Mouse (Mus musculus): ENCODE measurements around the gene Gabarapl2. TPM values are rescaled to one million over a fixed set of nuclear protein-coding genes. Genes with fewer than 3 reads are reported as not detected.

Gabarapl2 gene
- 430 and 438 TPM in 2 replicates for polyA plus RNA-seq (2015; fragmentation: Nextera tagmentation; extraction: Ambion mirVana)

- no peaks in the 10 kb centered on the region for H3K9me3 ChIP-seq
- peak within 1 kb of the TSS; percentile 99 for H3K4me2 ChIP-seq
- H3K36me3 ChIP-seq (replicated peaks) = peaks cover 19% of the 10 kb centered on the region
- H3K4me3 ChIP-seq = peak within 1 kb of the TSS; percentile 89
- peaks cover 22% of the 10 kb centered on the region for H3K4me1 ChIP-seq
- peak within 1 kb of the TSS; percentile 76 for H3K27ac ChIP-seq
- peak; percentile 99 for ATAC-seq (replicated peaks)
- under 1% methylated on average over 65 of the region's 65 CpGs for WGBS
- peak within 1 kb of the TSS; percentile 77 for H3K9ac ChIP-seq
- H3K27me3 ChIP-seq (replicated peaks) = no peaks in the 10 kb centered on the region
These were observed at the start of gene Gabarapl2 for GRCm38 (mm10) chr8:111940171-111941100. Gene Gabarapl2 (plus strand): TSS chr8:111940703.

GRCm38 (mm10) chr8:111890911-111891303 lies 49.6 kb upstream of the Gabarapl2 start:
- no peaks in the 10 kb centered on the region for H3K36me3 ChIP-seq (replicated peaks)
- no peak overlapping the region for H3K27ac ChIP-seq
- ATAC-seq (replicated peaks) = no peak
- H3K9me3 ChIP-seq = no peaks in the 10 kb centered on the region
- no peak overlapping the region for H3K9ac ChIP-seq
- no peak overlapping the region for H3K4me3 ChIP-seq
- 63% methylated on average over 6 of the region's 6 CpGs for WGBS
- H3K4me2 ChIP-seq = no peak overlapping the region; the same call in 1 of the 2 replicates
- peaks cover 6% of the 10 kb centered on the region; the same call in 1 of the 2 replicates for H3K4me1 ChIP-seq
- peaks cover 39% of the 10 kb centered on the region for H3K27me3 ChIP-seq (replicated peaks)

- H3K27me3 ChIP-seq (replicated peaks) = peaks cover 39% of the 10 kb centered on the region
- ATAC-seq (replicated peaks) = no peak
- no peak overlapping the region for H3K4me3 ChIP-seq
- peaks cover 6% of the 10 kb centered on the region; the same call in 1 of the 2 replicates for H3K4me1 ChIP-seq
- H3K27ac ChIP-seq = no peak overlapping the region
- 49% methylated on average over 8 of the region's 8 CpGs for WGBS
- H3K9ac ChIP-seq = no peak overlapping the region
- no peaks in the 10 kb centered on the region for H3K36me3 ChIP-seq (replicated peaks)
- no peak overlapping the region for H3K4me2 ChIP-seq
- no peaks in the 10 kb centered on the region for H3K9me3 ChIP-seq
These were observed 48.5 kb upstream of the Gabarapl2 start for GRCm38 (mm10) chr8:111891983-111892382.

- ATAC-seq (replicated peaks) = no peak
- H3K4me1 ChIP-seq = peaks cover 6% of the 10 kb centered on the region; the same call in 1 of the 2 replicates
- 69% methylated on average over 5 of the region's 5 CpGs for WGBS
- no peak overlapping the region for H3K4me3 ChIP-seq
- no peak overlapping the region for H3K27ac ChIP-seq
- no peaks in the 10 kb centered on the region for H3K9me3 ChIP-seq
- peaks cover 38% of the 10 kb centered on the region for H3K27me3 ChIP-seq (replicated peaks)
- no peaks in the 10 kb centered on the region for H3K36me3 ChIP-seq (replicated peaks)
- no peak overlapping the region for H3K9ac ChIP-seq
- no peak overlapping the region for H3K4me2 ChIP-seq
These were observed 47.9 kb upstream of the Gabarapl2 start for GRCm38 (mm10) chr8:111892615-111893014.

GRCm38 (mm10) chr8:111894955-111895354 lies 45.5 kb upstream of the Gabarapl2 start:
- no peaks in the 10 kb centered on the region for H3K9me3 ChIP-seq
- WGBS = 88% methylated on average over 7 of the region's 7 CpGs

GRCm38 (mm10) chr8:111898586-111898985 lies 41.9 kb upstream of the Gabarapl2 start:
- Histone ChIP-seq H3K9me3 (no peaks in the 10 kb centered on the region), H3K9ac (no peak overlapping the region), H3K27me3 (replicated peaks) (no peaks in the 10 kb centered on the region), H3K4me3 (no peak overlapping the region), H3K36me3 (replicated peaks) (no peaks in the 10 kb centered on the region), H3K27ac (no peak overlapping the region), H3K4me2 (no peak overlapping the region), H3K4me1 (no peaks in the 10 kb centered on the region)
- 35% methylated on average over 10 of the region's 10 CpGs for WGBS
- ATAC-seq (replicated peaks) = no peak

More at GRCm38 (mm10) chr8:111894955-111895354, 45.5 kb upstream of the Gabarapl2 start:
- no peak overlapping the region for H3K9ac ChIP-seq
- H3K36me3 ChIP-seq (replicated peaks) = no peaks in the 10 kb centered on the region
- H3K27ac ChIP-seq = no peak overlapping the region
- ATAC-seq (replicated peaks) = no peak
- H3K4me1 ChIP-seq = peaks cover 6% of the 10 kb centered on the region; the same call in 1 of the 2 replicates
- H3K27me3 ChIP-seq (replicated peaks) = peaks cover 19% of the 10 kb centered on the region
- H3K4me2 ChIP-seq = no peak overlapping the region
- no peak overlapping the region for H3K4me3 ChIP-seq

- no peaks in the 10 kb centered on the region for H3K36me3 ChIP-seq (replicated peaks)
- H3K27ac ChIP-seq = no peak overlapping the region
- H3K4me1 ChIP-seq = no peaks in the 10 kb centered on the region
- 35% methylated on average over 5 of the region's 5 CpGs for WGBS
- no peaks in the 10 kb centered on the region for H3K9me3 ChIP-seq
- no peak overlapping the region for H3K4me2 ChIP-seq
- no peak overlapping the region for H3K4me3 ChIP-seq
- H3K27me3 ChIP-seq (replicated peaks) = no peaks in the 10 kb centered on the region
- ATAC-seq (replicated peaks) = no peak
- no peak overlapping the region for H3K9ac ChIP-seq
These were observed 38.4 kb upstream of the Gabarapl2 start for GRCm38 (mm10) chr8:111902080-111902479.

- H3K27me3 ChIP-seq (replicated peaks) = no peaks in the 10 kb centered on the region
- peaks cover 15% of the 10 kb centered on the region for H3K4me1 ChIP-seq
- H3K9ac ChIP-seq = no peak overlapping the region
- H3K9me3 ChIP-seq = no peaks in the 10 kb centered on the region
- H3K27ac ChIP-seq = no peak overlapping the region
- no peaks in the 10 kb centered on the region for H3K36me3 ChIP-seq (replicated peaks)
- no peak for ATAC-seq (replicated peaks)
- WGBS = 69% methylated on average over 7 of the region's 8 CpGs
- no peak overlapping the region for H3K4me3 ChIP-seq
- H3K4me2 ChIP-seq = no peak overlapping the region
These were observed 34.9 kb upstream of the Gabarapl2 start for GRCm38 (mm10) chr8:111905500-111906121.

GRCm38 (mm10) chr8:111909621-111910450 lies 30.7 kb upstream of the Gabarapl2 start, which contains the start of gene Chst5:
Gene Chst5 (minus strand): TSS chr8:111910447.
- peak; percentile 55; the same call in 1 of the 2 replicates for ATAC-seq (replicated peaks)
- H3K4me2 ChIP-seq = peak within 1 kb of the TSS; percentile 95
- H3K9ac ChIP-seq = peak within 1 kb of the TSS; percentile 67
- H3K36me3 ChIP-seq (replicated peaks) = no peaks in the 10 kb centered on the region
- H3K4me1 ChIP-seq = peaks cover 15% of the 10 kb centered on the region
- H3K27ac ChIP-seq = peak within 1 kb of the TSS; percentile 53
- WGBS = 3% methylated on average over 45 of the region's 47 CpGs
- H3K9me3 ChIP-seq = no peaks in the 10 kb centered on the region
- peak within 1 kb of the TSS; percentile 46 for H3K4me3 ChIP-seq
- no peaks in the 10 kb centered on the region for H3K27me3 ChIP-seq (replicated peaks)

- no peak for ATAC-seq (replicated peaks)
- Histone ChIP-seq H3K27ac (no peak overlapping the region), H3K9ac (no peak overlapping the region), H3K36me3 (replicated peaks) (no peaks in the 10 kb centered on the region), H3K4me2 (no peak overlapping the region), H3K27me3 (replicated peaks) (no peaks in the 10 kb centered on the region), H3K4me1 (peaks cover 15% of the 10 kb centered on the region), H3K4me3 (no peak overlapping the region), H3K9me3 (no peaks in the 10 kb centered on the region)
- WGBS = 34% methylated on average over 7 of the region's 7 CpGs
These were observed 28.9 kb upstream of the Gabarapl2 start for GRCm38 (mm10) chr8:111911572-111911971.

- peak; percentile 81 for ATAC-seq (replicated peaks)
These were observed 27.6 kb upstream of the Gabarapl2 start for GRCm38 (mm10) chr8:111912860-111913432.

More at GRCm38 (mm10) chr8:111912860-111913432, 27.6 kb upstream of the Gabarapl2 start:
- Histone ChIP-seq H3K4me3 (no peak overlapping the region), H3K4me1 (peaks cover 15% of the 10 kb centered on the region), H3K27ac (peak overlapping the region; percentile 27), H3K36me3 (replicated peaks) (0 out of 2 replicates have a peak, but pooled peaks cover under 1% of the 10 kb centered on the region), H3K4me2 (peak overlapping the region; percentile 17), H3K27me3 (replicated peaks) (no peaks in the 10 kb centered on the region), H3K9ac (no peak overlapping the region), H3K9me3 (no peaks in the 10 kb centered on the region)
- 35% methylated on average over 12 of the region's 12 CpGs for WGBS
